ENCODE assay signal across 31 mouse cellular contexts in genomic region chr19:24012479-24012878, GRCm38 (mm10). TPM values are rescaled to one million over a fixed set of nuclear protein-coding genes. Genes with fewer than 3 reads are reported as not detected.
"Had no signal": no experiment of that assay in that cellular context is flagged by ENCODE, and none has a peak within 500 bp of the region (broad histone marks: within the 10 kb centered on the region; RNA-seq: fewer than 3 reads in every experiment).

No protein-coding gene starts in this region.

- H3K9me3 ChIP-seq: heart, embryonic 10.5 days; heart, embryonic 15.5 days; hindbrain, embryonic 12.5 days; intestine, embryonic 15.5 days; kidney, embryonic 15.5 days had no signal

- ATAC-seq: hindbrain, embryonic 16.5 days; hindbrain, postnatal 0 days; inflammation-experienced regulatory T-cells, adult 6 months; intestine, embryonic 15.5 days; intestine, embryonic 16.5 days; intestine, postnatal 0 days had no signal

- H3K27ac ChIP-seq: heart, embryonic 10.5 days; heart, embryonic 13.5 days; heart, embryonic 15.5 days; hindbrain, embryonic 10.5 days; hindbrain, embryonic 12.5 days; hindbrain, embryonic 13.5 days; hindbrain, embryonic 14.5 days; hindbrain, embryonic 15.5 days; hindbrain, postnatal 0 days; intestine, embryonic 15.5 days; kidney, postnatal 0 days; layer of hippocampus, adult 2 months had no signal

- H3K4me2 ChIP-seq: heart, embryonic 11.5 days; heart, embryonic 12.5 days; heart, embryonic 13.5 days; heart, embryonic 15.5 days; hindbrain, embryonic 12.5 days; hindbrain, embryonic 13.5 days; hindbrain, embryonic 14.5 days; hindbrain, embryonic 15.5 days; intestine, embryonic 15.5 days; kidney, embryonic 15.5 days had no signal

- DNase-seq: heart, postnatal 10 days; heart, postnatal 36 days; heart, postnatal 4 days; kidney, adult 11 months; kidney, adult 18-20 months; kidney, adult 8-10 months; kidney, adult 9 months; kidney, postnatal 10 days; kidney, postnatal 25 days; kidney, postnatal 36 days; layer of hippocampus, adult 9-11 months; layer of hippocampus, postnatal 36 days had no signal

- H3K36me3 ChIP-seq: heart, embryonic 15.5 days; hindbrain, embryonic 10.5 days; hindbrain, embryonic 12.5 days; hindbrain, embryonic 15.5 days; intestine, embryonic 15.5 days; kidney, embryonic 15.5 days had no signal

- H3K4me3 ChIP-seq: heart, embryonic 10.5 days; heart, embryonic 12.5 days; heart, embryonic 13.5 days; heart, embryonic 15.5 days; hindbrain, embryonic 10.5 days; hindbrain, embryonic 12.5 days; hindbrain, embryonic 13.5 days; hindbrain, embryonic 15.5 days; intestine, embryonic 15.5 days; kidney, embryonic 15.5 days; layer of hippocampus, adult 2 months had no signal

- H3K27me3 ChIP-seq: heart, embryonic 12.5 days; heart, embryonic 13.5 days; heart, embryonic 15.5 days; hindbrain, embryonic 12.5 days; hindbrain, embryonic 13.5 days; hindbrain, embryonic 15.5 days; intestine, embryonic 15.5 days; kidney, embryonic 15.5 days had no signal

- H3K9ac ChIP-seq: heart, embryonic 12.5 days; heart, embryonic 13.5 days; heart, embryonic 15.5 days; hindbrain, embryonic 12.5 days; hindbrain, embryonic 13.5 days; hindbrain, embryonic 14.5 days; hindbrain, embryonic 15.5 days; intestine, embryonic 15.5 days; kidney, embryonic 15.5 days had no signal

RNA-seq across cellular contexts. Expression of gene Fam189a2, which starts 18.3 kb away (rescaled TPM):
- polyA plus RNA-seq: inflammation-experienced regulatory T-cells, adult 6 months had no signal
